Mouse (Mus musculus) intestine, embryonic 16.5 days (tissue): Measurements from ENCODE around the gene Foxo6. TPM values are rescaled to one million over a fixed set of nuclear protein-coding genes. Genes with fewer than 3 reads are reported as not detected.

Experiments
- ATAC-seq: fragments of 200-750 bp; cut with Nextera tagmentation; 2 replicates; pipeline ENCODE4 v1.8.0; 2017; ENCODE audit warnings: moderate TSS enrichment, moderate library complexity
- H3K27ac ChIP-seq: fragments of 300-500 bp; sonication (generic); 2 replicates; pipeline ENCODE4 v1.5.1; 2014; ENCODE audit warnings: mild to moderate bottlenecking, low read length
- H3K27me3 ChIP-seq: fragments of 300-500 bp; sonication (generic); replicated peaks from 2 replicates; pipeline ENCODE4 v1.6.1; 2014; ENCODE audit warnings: low read length, control low read depth, mixed read lengths; ENCODE audit not compliant: control insufficient read depth, insufficient read depth
- H3K36me3 ChIP-seq: fragments of 300-500 bp; sonication (generic); 2 replicates; pipeline ENCODE4 v1.6.1; 2014; ENCODE audit warnings: low read length, control low read depth; ENCODE audit not compliant: control insufficient read depth, insufficient read depth
- H3K4me1 ChIP-seq: fragments of 300-500 bp; sonication (generic); 2 replicates; pipeline ENCODE4 v1.6.1; 2014; ENCODE audit warnings: low read length, control low read depth, mixed read lengths; ENCODE audit not compliant: control insufficient read depth, insufficient read depth
- H3K4me2 ChIP-seq: fragments of 300-500 bp; sonication (generic); 2 replicates; pipeline ENCODE4 v1.6.1; 2014; ENCODE audit warnings: low read depth, low read length, control low read depth
- H3K4me3 ChIP-seq: fragments of 300-500 bp; sonication (generic); 2 replicates; pipeline ENCODE4 v1.5.1; 2014; ENCODE audit warnings: mild to moderate bottlenecking, low read length
- H3K9ac ChIP-seq: fragments of 300-500 bp; sonication (generic); 2 replicates; pipeline ENCODE4 v1.6.1; 2014; ENCODE audit warnings: low read depth, low read length
- H3K9me3 ChIP-seq: fragments of 300-500 bp; sonication (generic); 2 replicates; pipeline ENCODE4 v1.6.1; 2016; ENCODE audit warnings: low read length, control low read depth; ENCODE audit not compliant: control insufficient read depth
- WGBS: fragments of 180-500 bp; shearing (Covaris S2); extraction: QIAGEN DNeasy Blood & Tissue Kit; methylation state at CpG from one replicate; pipeline ENCODE4 v1.1.7; 2014; 5-methylcytosine and 5-hydroxymethylcytosine counted together
- polyA plus RNA-seq: library from polyadenylated mRNA; unstranded; fragments of >200 nt; fragmentation: Nextera tagmentation; extraction: Ambion mirVana; gene quantifications from 2 replicates; pipeline ENCODE4 v1.2.1, GENCODE M21; 2015

The Foxo6 gene
- polyA plus RNA-seq, 1 experiment from 2014 or later, result 0.12 TPM

DNA sequence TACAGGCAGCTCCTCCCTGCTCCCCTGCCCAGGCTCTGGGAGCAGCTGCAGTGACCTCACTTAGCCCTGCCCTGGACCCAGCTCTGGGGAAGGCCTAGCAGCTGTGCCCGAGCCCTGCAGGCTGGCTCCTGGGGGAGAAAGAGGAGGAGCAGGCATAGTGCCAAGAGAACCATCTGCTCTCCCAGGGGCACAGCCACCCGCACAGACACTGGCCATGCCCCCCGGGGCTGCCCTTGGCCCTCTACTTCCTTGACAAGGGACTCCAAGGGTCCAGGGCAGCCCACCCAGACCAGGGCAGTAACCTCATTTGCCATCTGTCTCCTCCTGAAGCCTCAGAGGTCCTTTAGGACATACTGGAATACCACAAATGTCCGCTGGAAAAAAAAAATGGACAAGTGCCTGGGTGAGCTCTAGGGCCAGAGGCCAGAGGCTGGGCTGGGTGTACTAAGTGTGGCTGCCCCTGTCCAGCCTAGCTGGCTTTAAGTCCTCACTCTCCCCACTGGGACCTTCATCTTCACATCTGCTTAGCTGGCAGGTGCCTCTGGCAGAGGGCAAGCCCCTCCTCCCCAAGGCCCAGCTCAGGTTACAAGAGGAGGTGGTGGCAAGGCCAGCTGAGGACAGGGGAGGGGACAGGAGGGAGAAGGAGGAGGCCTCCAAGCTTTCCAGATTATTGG lies 9.8 kb downstream of the Foxo6 start:
- peaks cover 5% of the 10 kb centered on the region; the same call in 1 of the 2 replicates for H3K4me1 ChIP-seq
- H3K36me3 ChIP-seq, result no peaks in the 10 kb centered on the region
- H3K9ac ChIP-seq, result no peak overlapping the region
- H3K27ac ChIP-seq, result no peak overlapping the region
- no peaks in the 10 kb centered on the region for H3K9me3 ChIP-seq
- WGBS, result 53% methylated on average over 4 of the region's 4 CpGs
- H3K4me3 ChIP-seq, result no peak overlapping the region
- peaks cover 6% of the 10 kb centered on the region; the same call in 1 of the 2 replicates for H3K27me3 ChIP-seq
- ATAC-seq, result peak; percentile 50
- no peak overlapping the region for H3K4me2 ChIP-seq

DNA sequence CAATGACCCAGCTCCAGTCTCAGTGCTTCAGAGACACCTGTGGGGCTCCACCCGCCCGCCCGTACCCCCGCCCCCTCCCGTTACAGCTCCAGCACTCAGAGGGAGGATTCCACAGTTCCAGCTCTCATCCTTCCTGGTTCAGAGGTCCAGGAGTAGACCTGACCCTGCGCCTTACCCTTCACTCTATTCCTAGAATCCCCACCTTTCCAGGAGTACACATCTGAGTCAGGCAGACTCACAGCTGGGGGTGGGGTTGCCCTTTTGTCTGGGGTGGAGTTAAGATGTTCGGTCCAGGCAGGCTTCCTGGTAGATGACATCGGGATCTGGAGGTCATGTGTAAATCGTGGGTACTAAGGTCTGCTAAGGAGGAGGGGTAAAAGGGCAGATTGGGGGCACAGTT lies 11.7 kb downstream of the Foxo6 start:
- no peak overlapping the region for H3K4me2 ChIP-seq
- 66% methylated on average over 9 of the region's 9 CpGs for WGBS
- H3K9ac ChIP-seq, result no peak overlapping the region
- H3K27ac ChIP-seq, result no peak overlapping the region
- no peak overlapping the region for H3K4me3 ChIP-seq
- H3K27me3 ChIP-seq, result peaks cover 6% of the 10 kb centered on the region
- H3K36me3 ChIP-seq, result no peaks in the 10 kb centered on the region
- H3K4me1 ChIP-seq, result 0 out of 2 replicates have a peak, but pooled peaks cover 9% of the 10 kb centered on the region
- H3K9me3 ChIP-seq, result no peaks in the 10 kb centered on the region
- ATAC-seq, result peak; percentile 44

DNA sequence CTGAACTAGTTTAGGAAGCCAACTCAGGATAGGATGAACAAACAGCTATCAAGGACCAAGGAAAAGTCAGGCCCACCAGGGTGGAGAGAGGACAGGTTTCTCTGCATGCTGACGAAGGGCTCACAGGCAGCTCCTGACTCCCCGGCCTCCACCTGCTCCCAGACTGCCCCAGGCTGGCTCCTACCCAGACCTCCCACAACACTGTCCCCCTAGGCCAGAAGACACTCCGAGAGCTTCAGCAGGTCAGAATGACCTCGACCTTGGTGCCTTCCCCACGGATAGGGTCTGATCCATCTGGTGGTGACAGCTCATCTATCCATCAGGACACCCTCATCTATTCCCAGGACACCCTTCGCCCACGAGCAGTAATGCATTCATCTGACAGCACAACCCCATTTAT lies 13.6 kb downstream of the Foxo6 start:
- Histone ChIP-seq H3K9me3 (no peaks in the 10 kb centered on the region), H3K27me3 (peaks cover 25% of the 10 kb centered on the region), H3K27ac (no peak overlapping the region), H3K4me2 (no peak overlapping the region), H3K4me3 (no peak overlapping the region), H3K4me1 (peaks cover 16% of the 10 kb centered on the region), H3K36me3 (no peaks in the 10 kb centered on the region), H3K9ac (no peak overlapping the region)
- 69% methylated on average over 7 of the region's 7 CpGs for WGBS
- no peak for ATAC-seq

DNA sequence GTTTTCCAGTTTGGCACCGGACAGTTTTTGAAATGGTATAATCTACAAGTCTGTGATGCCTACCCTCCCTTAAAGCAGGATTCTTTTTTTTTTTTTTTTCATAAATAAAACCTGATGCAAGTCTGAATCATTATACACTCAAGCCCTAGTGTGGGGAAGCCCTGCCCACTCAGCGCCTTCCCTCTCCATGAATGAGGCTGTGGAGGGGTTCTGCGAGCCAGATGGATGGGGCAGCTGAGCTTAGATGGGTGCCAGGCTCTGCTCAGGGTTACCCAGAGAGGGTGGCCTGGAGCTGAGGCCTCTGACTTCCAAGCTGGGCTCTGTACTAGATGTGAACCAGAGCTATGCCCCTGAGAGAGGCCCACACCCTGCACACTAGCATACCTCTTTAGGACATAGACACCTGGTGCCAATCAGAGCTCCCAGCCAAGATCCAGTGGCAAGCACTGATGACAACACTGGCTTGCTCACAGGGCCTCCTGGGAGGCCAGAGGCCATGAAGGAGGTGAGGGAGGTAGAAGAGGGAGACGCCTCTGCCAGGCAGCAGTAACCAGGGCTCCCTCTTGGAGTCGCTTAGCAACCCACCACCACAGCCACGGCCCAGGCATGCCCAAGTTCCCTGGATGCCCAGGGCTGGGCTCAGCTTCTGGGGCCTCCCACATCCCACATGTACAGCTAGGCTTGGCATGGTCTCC lies 15.1 kb downstream of the Foxo6 start:
- H3K4me2 ChIP-seq, result no peak overlapping the region
- no peaks in the 10 kb centered on the region for H3K9me3 ChIP-seq
- no peak overlapping the region for H3K9ac ChIP-seq
- peaks cover 23% of the 10 kb centered on the region for H3K4me1 ChIP-seq
- no peak overlapping the region for H3K4me3 ChIP-seq
- peaks cover 40% of the 10 kb centered on the region for H3K27me3 ChIP-seq
- H3K36me3 ChIP-seq, result no peaks in the 10 kb centered on the region
- ATAC-seq, result no peak
- WGBS, result 79% methylated on average over 6 of the region's 6 CpGs
- no peak overlapping the region for H3K27ac ChIP-seq

DNA sequence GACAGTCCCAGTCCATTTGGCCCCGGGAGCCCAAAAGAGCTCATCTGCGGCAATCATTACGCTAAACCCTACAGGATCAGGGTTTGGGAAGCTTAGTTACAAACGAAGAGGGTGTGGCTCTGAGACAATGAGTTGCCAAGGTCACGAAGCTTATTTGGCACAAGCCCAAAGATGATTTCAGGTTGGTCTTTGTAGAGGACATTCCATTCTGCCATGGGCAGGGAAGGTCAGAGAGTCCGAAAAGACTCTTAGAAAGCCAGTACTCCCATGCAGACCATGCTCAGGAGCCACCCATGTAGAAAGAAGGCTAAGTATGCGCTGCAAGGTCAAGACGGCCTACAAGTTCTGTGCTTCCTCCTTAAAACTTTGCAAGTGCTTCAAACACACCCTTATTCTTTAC lies 15.9 kb downstream of the Foxo6 start:
- no peak overlapping the region for H3K27ac ChIP-seq
- peaks cover 23% of the 10 kb centered on the region for H3K4me1 ChIP-seq
- H3K4me2 ChIP-seq, result no peak overlapping the region
- H3K9me3 ChIP-seq, result no peaks in the 10 kb centered on the region
- no peaks in the 10 kb centered on the region for H3K36me3 ChIP-seq
- no peak overlapping the region for H3K9ac ChIP-seq
- peaks cover 46% of the 10 kb centered on the region for H3K27me3 ChIP-seq
- no peak for ATAC-seq
- WGBS, result 53% methylated on average over 8 of the region's 8 CpGs
- no peak overlapping the region for H3K4me3 ChIP-seq

DNA sequence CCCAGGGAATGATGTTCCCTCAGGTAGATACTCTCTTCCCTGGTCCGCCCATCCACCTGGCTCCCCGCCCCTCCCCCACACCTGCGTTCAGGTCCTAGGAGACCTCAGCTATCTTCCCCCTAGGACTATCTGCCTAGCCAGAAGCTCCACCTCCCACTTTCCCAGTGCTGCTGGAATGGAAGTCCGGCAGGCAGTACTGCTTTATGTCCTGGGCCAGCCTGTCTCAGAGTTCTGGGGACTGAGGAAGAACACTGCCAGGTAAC lies 16.3 kb downstream of the Foxo6 start:
- peaks cover 49% of the 10 kb centered on the region for H3K27me3 ChIP-seq
- no peak overlapping the region for H3K9ac ChIP-seq
- H3K4me3 ChIP-seq, result no peak overlapping the region
- H3K4me1 ChIP-seq, result peaks cover 23% of the 10 kb centered on the region
- no peaks in the 10 kb centered on the region for H3K9me3 ChIP-seq
- no peaks in the 10 kb centered on the region for H3K36me3 ChIP-seq
- no peak overlapping the region for H3K4me2 ChIP-seq
- H3K27ac ChIP-seq, result no peak overlapping the region
- WGBS, result 31% methylated on average over 4 of the region's 4 CpGs
- no peak for ATAC-seq

DNA sequence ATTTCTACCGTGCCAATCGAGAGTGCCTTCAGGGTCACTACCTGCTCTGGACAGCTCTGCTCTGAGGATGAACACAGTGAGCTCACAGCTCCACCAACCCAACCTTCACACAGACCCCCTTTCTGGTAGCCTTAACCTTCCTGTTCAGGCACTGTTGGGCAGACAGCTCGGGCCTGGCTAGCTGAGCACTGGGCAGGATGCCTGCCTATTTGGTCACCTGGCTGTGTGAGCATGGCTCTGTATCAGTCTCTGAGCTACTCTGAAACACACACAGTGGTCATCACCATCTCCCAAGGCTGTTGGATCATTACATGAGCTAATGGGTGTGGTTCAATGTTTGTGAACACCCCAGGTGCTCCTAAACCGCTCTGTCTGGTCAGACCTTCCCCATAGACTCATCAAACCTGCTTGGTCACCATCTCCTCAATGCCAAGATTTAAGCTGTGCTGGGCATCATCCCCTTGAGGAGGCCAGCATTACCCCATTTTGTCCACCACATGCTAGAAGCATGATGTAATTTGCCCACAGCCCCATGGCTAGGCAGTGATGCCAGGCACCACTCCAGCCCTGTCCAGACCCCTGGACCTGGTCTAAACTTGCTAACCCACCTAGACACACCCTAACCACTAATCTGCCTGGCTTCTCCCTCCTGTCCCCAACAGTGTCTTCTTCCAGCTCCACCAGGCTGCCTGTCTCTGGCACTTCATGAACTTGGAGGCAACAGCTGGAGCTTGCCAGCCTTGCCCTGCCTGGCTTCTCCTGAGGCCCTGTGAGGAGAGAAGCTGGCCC lies 16.8 kb downstream of the Foxo6 start:
- Histone ChIP-seq H3K4me2 (no peak overlapping the region), H3K27ac (no peak overlapping the region), H3K36me3 (no peaks in the 10 kb centered on the region), H3K9ac (no peak overlapping the region), H3K4me3 (no peak overlapping the region), H3K4me1 (peaks cover 23% of the 10 kb centered on the region), H3K9me3 (no peaks in the 10 kb centered on the region), H3K27me3 (peaks cover 54% of the 10 kb centered on the region)
- ATAC-seq, result no peak
- 71% methylated on average over 4 of the region's 4 CpGs for WGBS

DNA sequence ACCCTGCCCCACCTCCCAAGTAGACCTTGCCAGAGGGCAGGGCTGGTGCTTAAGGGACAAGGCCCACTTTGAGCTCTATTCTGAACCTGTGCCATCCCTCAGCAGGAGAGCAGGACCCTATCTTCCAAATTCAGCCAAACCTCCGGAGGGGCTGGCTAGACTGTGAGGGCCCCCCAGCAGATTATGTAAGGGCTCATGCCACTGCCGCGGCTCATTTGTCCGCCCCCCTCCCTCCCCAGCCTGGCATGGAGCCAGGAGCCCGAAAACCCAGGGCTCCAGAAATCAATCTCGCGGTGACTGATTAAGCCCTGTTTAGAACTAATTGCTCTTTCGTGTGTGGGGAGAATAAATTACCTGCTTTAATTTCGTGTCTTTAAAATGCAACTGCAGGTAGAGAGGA lies 17.7 kb downstream of the Foxo6 start:
- H3K4me2 ChIP-seq, result no peak overlapping the region
- 19% methylated on average over 9 of the region's 9 CpGs for WGBS
- no peak for ATAC-seq
- H3K36me3 ChIP-seq, result no peaks in the 10 kb centered on the region
- H3K27ac ChIP-seq, result no peak overlapping the region
- H3K4me1 ChIP-seq, result peaks cover 23% of the 10 kb centered on the region
- H3K27me3 ChIP-seq, result peaks cover 60% of the 10 kb centered on the region
- no peak overlapping the region for H3K4me3 ChIP-seq
- H3K9me3 ChIP-seq, result no peaks in the 10 kb centered on the region
- H3K9ac ChIP-seq, result no peak overlapping the region

DNA sequence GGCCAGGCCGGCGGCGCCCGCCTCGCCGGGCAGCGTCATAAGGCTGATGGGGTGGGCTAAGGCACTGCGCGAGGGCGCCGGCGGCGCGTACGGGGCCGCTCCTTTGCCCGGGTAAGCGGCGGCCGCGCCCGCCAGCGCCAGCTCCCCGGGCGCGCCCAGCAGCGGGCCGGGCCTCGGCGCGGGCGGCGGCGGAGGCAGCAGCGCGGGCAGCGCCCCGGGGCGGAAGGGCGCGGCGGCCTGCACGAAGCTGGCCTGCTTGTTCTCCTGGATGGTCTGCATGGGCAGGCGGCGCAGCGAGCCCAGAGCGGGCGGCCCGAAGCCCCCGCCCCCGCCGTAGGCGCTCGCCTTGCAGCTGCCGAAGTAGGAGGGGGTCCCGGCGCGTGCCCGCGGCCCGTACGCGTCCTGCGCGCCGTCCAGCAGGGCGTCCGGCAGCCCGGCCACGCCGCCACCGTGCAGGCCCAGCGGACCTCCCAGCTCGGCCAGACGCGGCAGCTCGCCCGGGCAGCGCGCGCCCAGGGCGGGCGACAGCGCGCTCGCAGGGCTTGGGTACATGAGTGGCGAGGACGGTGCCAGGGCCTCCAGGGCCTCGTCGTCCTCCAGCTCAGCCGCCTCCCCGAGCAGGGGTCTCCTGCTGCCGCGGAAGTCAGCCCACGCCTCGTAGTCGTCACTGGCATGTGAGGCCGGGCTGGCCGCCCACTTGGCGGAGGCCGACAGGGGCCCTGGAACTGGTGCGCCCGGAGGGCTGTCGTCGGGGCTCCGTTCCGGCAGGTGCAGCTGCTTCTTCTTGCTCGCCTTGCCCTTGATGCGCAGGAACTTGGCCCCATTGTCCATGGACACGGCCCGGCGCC lies 18.7 kb downstream of the Foxo6 start:
- no peaks in the 10 kb centered on the region for H3K9me3 ChIP-seq
- H3K4me3 ChIP-seq, result peak overlapping the region; percentile 48
- H3K27me3 ChIP-seq, result peaks cover 64% of the 10 kb centered on the region
- WGBS, result 2% methylated on average over 96 of the region's 112 CpGs
- peak overlapping the region; percentile 58 for H3K9ac ChIP-seq
- H3K27ac ChIP-seq, result no peak overlapping the region
- peaks cover 23% of the 10 kb centered on the region for H3K4me1 ChIP-seq
- H3K36me3 ChIP-seq, result no peaks in the 10 kb centered on the region
- H3K4me2 ChIP-seq, result peak overlapping the region; percentile 70
- peak; percentile 47 for ATAC-seq
